In the genomic region with DNA sequence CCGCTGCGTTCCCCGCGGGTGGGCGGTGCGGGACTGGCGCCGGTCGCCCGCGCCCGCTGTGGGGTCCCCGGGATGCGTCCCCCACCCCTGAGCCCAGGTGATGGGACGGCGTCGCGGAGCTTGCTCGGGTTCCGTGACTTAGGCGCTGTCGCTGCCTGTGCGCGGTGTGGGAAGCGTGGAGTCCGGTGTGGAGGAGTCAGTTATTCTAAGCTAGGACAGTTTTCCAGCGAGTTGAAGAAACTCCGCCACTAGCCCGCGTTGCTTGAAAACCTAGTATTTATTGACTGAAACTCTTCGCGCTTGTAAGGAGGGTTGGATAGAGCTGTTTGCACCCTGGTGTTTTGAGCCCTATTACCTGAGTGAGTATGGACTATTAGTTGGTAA, we compare ENCODE assay signal across 8 mouse cellular contexts. TPM values are rescaled to one million over a fixed set of nuclear protein-coding genes. Genes with fewer than 3 reads are reported as not detected.
DNase-seq lines count a peak whose midpoint lies in the region; ATAC-seq and TF ChIP-seq lines count a peak whose summit lies in the region.

No protein-coding gene starts in this region.

- ATAC-seq in forebrain, embryonic 12.5 days (ENCODE audit: low FRiP score): no peak
- ATAC-seq in liver, embryonic 13.5 days (ENCODE audit: low read depth): peak; percentile 10; the same call in 1 of the 2 replicates
- no peak for ATAC-seq in granulocyte monocyte progenitor cell, adult 5-6 weeks (replicated peaks; ENCODE audit: poor library complexity, severe bottlenecking)

- H3K4me3 ChIP-seq in lung, adult 2 months (replicated peaks; ENCODE audit: extremely low read depth, low read depth, low read length): peak overlapping the region; percentile 87
- H3K4me3 ChIP-seq in forebrain, embryonic 12.5 days (replicated peaks): peak overlapping the region; percentile 71
- H3K4me3 ChIP-seq in liver, embryonic 13.5 days (replicated peaks): peak overlapping the region; percentile 92

- H3K9ac ChIP-seq in forebrain, embryonic 12.5 days: peak overlapping the region; percentile 75
- H3K9ac ChIP-seq in liver, embryonic 13.5 days: peak overlapping the region; percentile 96

- no peak for DNase-seq in lung, adult 2 months
- no peak for DNase-seq in lung, postnatal 25 days (ENCODE audit: low spot score)
- DNase-seq in adipocyte (ENCODE audit: low spot score): peak; percentile 30
- DNase-seq in liver, embryonic 13.5 days: no peak
- no peak for DNase-seq in gastrocnemius, adult 18-20 months (ENCODE audit: low spot score)
- no peak for DNase-seq in right cerebral cortex, postnatal 14 days

- TF ChIP-seq POLR2A in lung, adult 2 months (IDR thresholded peaks at IDR 0.05; ENCODE audit: borderline replicate concordance, extremely low read depth, low read depth, low read length): no peak

- H3K36me3 ChIP-seq in forebrain, embryonic 12.5 days (replicated peaks): no peaks in the 10 kb centered on the region
- 0 out of 2 replicates have a peak, but pooled peaks cover 4% of the 10 kb centered on the region for H3K36me3 ChIP-seq in liver, embryonic 13.5 days

- H3K4me1 ChIP-seq in lung, adult 2 months (ENCODE audit: control insufficient read depth, insufficient read depth, low read length): no peaks in the 10 kb centered on the region; the same call in none of the 2 replicates
- peaks cover 20% of the 10 kb centered on the region for H3K4me1 ChIP-seq in forebrain, embryonic 12.5 days
- peaks cover 34% of the 10 kb centered on the region for H3K4me1 ChIP-seq in liver, embryonic 13.5 days (replicated peaks)

- no peak for TF ChIP-seq CTCF in lung, adult 2 months (IDR thresholded peaks at IDR 0.05; ENCODE audit: insufficient read depth, low read length)

- under 1% methylated on average over 32 of the region's 32 CpGs for WGBS in lung, adult 2 months
- under 1% methylated on average over 32 of the region's 32 CpGs for WGBS in forebrain, embryonic 12.5 days
- under 1% methylated on average over 32 of the region's 32 CpGs for WGBS in liver, embryonic 13.5 days (ENCODE audit: insufficient replicate concordance)

- H3K27me3 ChIP-seq in forebrain, embryonic 12.5 days: no peaks in the 10 kb centered on the region
- H3K27me3 ChIP-seq in liver, embryonic 13.5 days: no peaks in the 10 kb centered on the region

- no peaks in the 10 kb centered on the region for H3K9me3 ChIP-seq in forebrain, embryonic 12.5 days
- H3K9me3 ChIP-seq in liver, embryonic 13.5 days (replicated peaks): no peaks in the 10 kb centered on the region

- peak overlapping the region; percentile 79 for H3K4me2 ChIP-seq in forebrain, embryonic 12.5 days
- peak overlapping the region; percentile 75 for H3K4me2 ChIP-seq in liver, embryonic 13.5 days

- H3K27ac ChIP-seq in forebrain, embryonic 12.5 days: 0 out of 2 replicates have a peak overlapping the region, but pooled peaks have one; percentile 36
- peak overlapping the region; percentile 85 for H3K27ac ChIP-seq in liver, embryonic 13.5 days

RNA-seq across cellular contexts. Expression of a gene that starts 0.6 kb away (rescaled TPM):
- polyA plus RNA-seq in lung, adult 2 months (2012; rRNA removed): 4.8 and 7.2 TPM in 2 replicates
- polyA plus RNA-seq in forebrain, embryonic 12.5 days (2016; fragmentation: Nextera tagmentation; extraction: Ambion mirVana): 3.2 and 3.3 TPM in 2 replicates
- 2.4 and 3.0 TPM in 2 replicates for polyA plus RNA-seq in liver, embryonic 13.5 days (2015; fragmentation: Nextera tagmentation; extraction: Ambion mirVana)
- total RNA-seq in granulocyte monocyte progenitor cell, adult 5-6 weeks (2014; fragmentation: Nextera tagmentation): 0.77 and 1.8 TPM in 2 replicates
- total RNA-seq in granulocyte monocyte progenitor cell, adult 5-6 weeks (2017): 0.05 and 0.22 TPM in 2 replicates
- total RNA-seq in gastrocnemius, adult 18-20 months (2021): 1 to 10 TPM; 2.7 to 3.0 TPM

RNA-seq across cellular contexts. Expression of a gene that starts 0.8 kb away (rescaled TPM):
- polyA plus RNA-seq in lung, adult 2 months (2012; rRNA removed): 7.9 and 13.4 TPM in 2 replicates
- polyA plus RNA-seq in forebrain, embryonic 12.5 days (2016; fragmentation: Nextera tagmentation; extraction: Ambion mirVana): 53.3 and 60.3 TPM in 2 replicates
- 11.3 and 16.2 TPM in 2 replicates for polyA plus RNA-seq in liver, embryonic 13.5 days (2015; fragmentation: Nextera tagmentation; extraction: Ambion mirVana)
- 10.4 TPM in 2 replicates for total RNA-seq in granulocyte monocyte progenitor cell, adult 5-6 weeks (2014; fragmentation: Nextera tagmentation)
- 6.5 and 8.4 TPM in 2 replicates for total RNA-seq in granulocyte monocyte progenitor cell, adult 5-6 weeks (2017)
- total RNA-seq in gastrocnemius, adult 18-20 months (2021): 10 to 100 TPM; 54.1 to 59.7 TPM
